Mouse (Mus musculus): ENCODE results near the gene Mtf1. TPM values are rescaled to one million over a fixed set of nuclear protein-coding genes. Genes with fewer than 3 reads are reported as not detected.

The Mtf1 gene
- polyA plus RNA-seq (2012; rRNA removed), result 13.6 and 14.1 TPM in 2 replicates

DNA sequence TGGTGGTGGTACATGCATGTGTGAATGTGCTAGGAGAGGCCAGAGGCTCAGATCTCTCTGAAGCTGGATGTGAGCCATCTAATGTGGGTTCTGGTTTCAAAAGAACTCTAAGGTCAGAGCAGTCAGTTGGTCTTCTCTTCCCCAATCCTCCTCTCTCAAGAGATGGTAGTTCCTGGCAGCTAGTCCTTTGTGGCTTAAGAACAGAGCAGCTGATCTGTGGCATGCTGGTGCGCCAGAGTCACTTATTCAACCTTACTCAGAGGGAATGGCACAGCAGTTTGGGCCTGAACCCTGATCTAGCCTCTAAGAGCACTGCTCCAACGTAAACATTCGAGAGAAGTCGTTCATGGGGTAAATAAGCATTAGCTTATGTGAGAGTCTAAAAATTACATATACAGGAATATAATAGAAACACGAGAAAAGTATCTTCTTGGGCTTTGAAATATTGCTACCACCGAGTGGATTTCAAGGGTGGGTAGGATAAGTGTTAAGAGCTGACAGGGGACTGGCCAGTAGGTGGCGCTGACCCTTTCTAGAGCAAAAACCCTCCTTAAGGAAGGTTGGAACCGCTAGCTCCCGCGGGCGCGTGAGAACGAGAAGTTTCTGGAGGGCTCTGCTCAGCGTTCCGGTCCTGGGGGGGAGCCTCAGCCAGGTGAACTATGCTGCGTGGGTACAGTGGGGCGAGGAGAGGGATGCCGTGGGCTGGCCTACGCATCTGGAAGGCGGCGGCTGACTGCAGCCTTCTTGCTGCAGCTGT, at the start of gene Mtf1:
Gene Mtf1, plus strand, starts transcription at position 553 of the 757 bp plus-strand sequence.

DNA sequence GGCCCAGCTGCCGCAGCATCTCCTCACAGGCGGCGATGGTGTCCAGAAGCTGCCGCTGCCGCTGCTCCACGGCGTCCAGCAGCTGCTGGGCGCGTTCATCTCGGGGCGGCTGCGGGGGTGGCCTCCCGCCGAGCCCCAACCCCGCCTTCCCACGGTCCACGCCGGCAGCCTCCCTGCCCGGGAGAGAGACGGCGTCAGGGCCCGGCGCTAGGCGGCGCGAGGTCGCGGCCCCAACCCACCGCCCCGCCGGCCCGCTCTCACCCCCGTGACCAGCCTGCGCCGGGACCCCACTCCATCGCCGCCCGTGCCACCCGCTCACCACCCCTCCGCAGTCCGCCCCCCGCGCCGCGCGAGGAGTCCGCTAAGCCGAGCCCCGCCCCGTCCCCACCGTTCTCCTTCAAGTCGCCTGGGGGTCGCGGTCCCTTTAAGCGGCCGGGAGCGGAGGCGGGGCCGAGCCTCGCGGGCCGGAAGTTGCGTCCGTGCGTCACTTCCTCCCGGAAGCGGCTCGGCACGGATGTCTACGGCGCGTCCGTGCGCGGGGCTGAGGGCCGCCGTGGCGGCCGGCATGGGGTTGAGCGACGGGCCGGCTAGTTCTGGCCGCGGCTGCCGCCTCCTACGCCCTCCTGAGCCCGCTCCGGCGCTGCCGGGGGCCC, 48.5 kb downstream of the Mtf1 start, which contains the start of gene Yrdc:
Gene Yrdc, plus strand, starts transcription at position 419 of the 653 bp plus-strand sequence.

DNA sequence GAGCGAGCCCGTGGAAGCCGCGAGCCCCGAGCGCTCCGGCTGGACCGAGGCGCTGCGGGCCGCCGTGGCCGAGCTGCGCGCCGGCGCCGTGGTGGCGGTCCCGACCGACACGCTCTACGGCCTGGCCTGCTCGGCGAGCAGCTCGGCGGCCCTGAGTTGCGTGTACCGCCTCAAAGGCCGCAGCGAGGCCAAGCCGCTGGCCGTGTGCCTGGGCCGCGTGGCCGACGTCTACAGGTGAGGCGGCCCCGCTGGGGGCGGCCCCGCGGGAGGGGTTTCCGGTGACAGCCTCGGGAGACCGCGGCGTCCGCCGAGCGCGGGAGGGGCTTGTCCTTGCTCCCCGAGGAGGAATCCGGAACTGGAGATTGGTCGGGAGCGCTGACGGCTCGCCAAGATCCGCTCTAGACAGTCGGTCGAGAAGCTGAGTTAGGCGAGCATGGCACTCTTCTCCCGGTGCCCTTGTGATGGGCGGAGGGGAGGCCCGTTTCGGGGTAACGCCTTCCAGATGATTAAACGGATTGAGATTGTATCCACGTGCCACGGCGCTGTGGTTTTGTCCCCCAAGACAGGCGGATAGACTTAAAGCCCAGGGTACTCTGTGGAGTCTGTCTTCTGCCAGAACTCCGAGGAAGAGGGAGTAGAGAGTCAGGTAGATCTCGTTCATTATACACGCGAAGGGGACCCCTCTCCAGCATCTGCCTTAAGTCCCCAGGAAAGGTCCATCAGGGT, 49.2 kb downstream of the Mtf1 start, which contains the start of gene 1110065P20Rik:
Gene 1110065P20Rik, minus strand, starts transcription at position 264 of the 726 bp plus-strand sequence.

DNA sequence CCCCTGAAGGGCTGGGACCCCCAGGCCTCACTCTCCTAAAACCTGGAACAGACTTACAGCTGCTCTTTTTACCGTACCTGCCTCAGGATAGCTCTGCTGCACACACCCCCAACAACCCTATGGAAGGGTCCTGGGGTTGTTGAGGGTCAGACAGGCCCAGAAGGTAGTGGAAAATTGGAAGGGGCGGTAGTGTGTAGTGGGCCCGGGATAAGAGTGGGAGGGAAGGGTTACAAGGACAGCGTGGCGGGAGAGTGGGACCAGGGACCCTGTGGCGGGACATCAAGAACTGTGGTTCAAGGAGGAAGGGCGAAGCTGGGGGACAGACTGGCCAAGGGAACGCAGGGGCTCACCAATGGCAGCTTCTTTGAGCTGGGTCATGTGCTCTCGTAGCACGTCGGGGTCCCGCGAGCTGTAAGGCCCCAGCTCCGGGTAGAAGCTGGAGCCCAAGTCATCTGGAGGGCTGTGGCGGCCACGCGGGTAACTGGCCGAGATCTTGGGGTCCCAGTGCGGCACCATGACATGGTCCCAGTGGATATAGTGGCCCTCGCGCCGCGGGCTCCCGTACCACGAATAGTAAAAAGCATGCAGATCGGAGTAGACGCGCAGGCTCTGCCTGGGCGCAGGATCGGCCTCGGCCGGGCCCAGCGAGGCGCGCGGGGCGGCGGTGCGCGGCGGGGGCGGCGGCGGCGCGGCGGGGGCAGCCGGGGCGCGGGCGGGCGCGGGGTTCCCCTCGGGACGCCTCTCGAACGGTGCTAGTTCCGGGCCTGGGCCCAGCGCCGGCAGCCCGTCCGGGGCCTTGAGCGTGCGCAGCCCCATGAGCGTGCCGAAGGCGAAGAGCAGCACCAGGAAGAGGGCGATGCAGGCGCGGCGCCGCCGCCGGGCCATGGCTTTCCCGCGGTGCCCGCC, 59.6 kb downstream of the Mtf1 start, which contains the start of gene Maneal:
Gene Maneal, minus strand, starts transcription at position 889 of the 906 bp plus-strand sequence.

DNA sequence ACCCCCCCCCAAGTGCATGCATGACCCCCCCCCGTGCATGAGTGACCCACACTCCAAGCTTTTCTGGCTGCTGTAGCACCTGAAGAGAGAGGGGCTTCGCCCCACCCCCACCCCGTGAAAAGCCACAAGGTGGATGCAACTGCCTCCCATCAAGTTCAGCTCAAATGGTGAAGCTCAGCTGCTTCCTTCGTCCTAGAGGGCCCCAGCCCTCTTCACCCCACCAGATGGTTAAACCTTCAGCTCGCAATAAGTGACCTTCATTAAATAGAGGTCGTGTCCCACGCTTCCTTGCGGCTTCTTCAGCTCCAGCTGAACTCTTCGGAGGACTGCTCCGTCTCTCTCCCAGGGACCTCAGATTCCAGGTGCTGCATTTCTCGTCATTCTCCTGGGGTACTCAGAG, 78.7 kb downstream of the Mtf1 start, which contains the start of gene Epha10:
Gene Epha10, plus strand, starts transcription at position 301 of the 400 bp plus-strand sequence.

Other genes starting within 250 kb of the Mtf1 start
- gene 3100002H09Rik, start 191.3 kb upstream of the Mtf1 start, polyA plus RNA-seq (2012; rRNA removed), result 0.07 and 0.14 TPM in 2 replicates
- 8.9 and 20.5 TPM in 2 replicates for gene Pou3f1, start 145.3 kb upstream of the Mtf1 start, polyA plus RNA-seq (2012; rRNA removed)
- 49.1 and 57.2 TPM in 2 replicates for gene Utp11, start 108.5 kb upstream of the Mtf1 start, polyA plus RNA-seq (2012; rRNA removed)
- 8.3 and 17.6 TPM in 2 replicates for gene Fhl3, start 101.4 kb upstream of the Mtf1 start, polyA plus RNA-seq (2012; rRNA removed)
- gene Sf3a3, start 87.3 kb upstream of the Mtf1 start, polyA plus RNA-seq (2012; rRNA removed), result 128 and 180 TPM in 2 replicates
- 28.1 and 28.8 TPM in 2 replicates for gene Inpp5b, start 60.3 kb upstream of the Mtf1 start, polyA plus RNA-seq (2012; rRNA removed)
- 38.0 and 42.1 TPM in 2 replicates for gene Yrdc, start 48.6 kb downstream of the Mtf1 start, polyA plus RNA-seq (2012; rRNA removed)
- 31.7 and 41.7 TPM in 2 replicates for gene 1110065P20Rik, start 49.1 kb downstream of the Mtf1 start, polyA plus RNA-seq (2012; rRNA removed)
- 11.1 and 14.1 TPM in 2 replicates for gene Maneal, start 60.1 kb downstream of the Mtf1 start, polyA plus RNA-seq (2012; rRNA removed)
- 14.7 and 23.8 TPM in 2 replicates for gene Epha10, start 78.8 kb downstream of the Mtf1 start, polyA plus RNA-seq (2012; rRNA removed)
- 22.9 and 30.3 TPM in 2 replicates for gene 9930104L06Rik, start 134.9 kb downstream of the Mtf1 start, polyA plus RNA-seq (2012; rRNA removed)
- gene Cdca8, start 137.2 kb downstream of the Mtf1 start, polyA plus RNA-seq (2012; rRNA removed), result 107 and 124 TPM in 2 replicates
- gene Rspo1, start 184.3 kb downstream of the Mtf1 start, polyA plus RNA-seq (2012; rRNA removed), result 26.2 and 90.0 TPM in 2 replicates
- gene Gnl2, start 214.5 kb downstream of the Mtf1 start, polyA plus RNA-seq (2012; rRNA removed), result 107 and 146 TPM in 2 replicates